Mouse (Mus musculus) heart, adult 2 months (tissue): ENCODE results near the gene Snrnp25. TPM values are rescaled to one million over a fixed set of nuclear protein-coding genes. Genes with fewer than 3 reads are reported as not detected.

ENCODE experiments used
- DNase-seq, 2 experiments: peaks; one replicate each; pipeline ENCODE4 v3.0.0; 2021
- H3K27ac ChIP-seq: fragments of 200-600 bp; 2 replicates; pipeline ENCODE4 v1.8.1; 2022
- H3K27me3 ChIP-seq: fragments of 200-500 bp; 2 replicates; pipeline ENCODE4 v1.6.1; 2012; ENCODE audit warnings: mild to moderate bottlenecking, low read length, inconsistent platforms, mixed read lengths; ENCODE audit not compliant: control insufficient read depth, insufficient read depth
- H3K36me3 ChIP-seq: fragments of 200-500 bp; 2 replicates; pipeline ENCODE4 v1.6.1; 2012; ENCODE audit warnings: low read length, inconsistent platforms; ENCODE audit not compliant: control insufficient read depth, insufficient read depth
- H3K4me1 ChIP-seq: fragments of 200-500 bp; 2 replicates; pipeline ENCODE4 v1.6.1; 2011; ENCODE audit warnings: low read length; ENCODE audit not compliant: control insufficient read depth, insufficient read depth
- H3K4me3 ChIP-seq: fragments of 200-600 bp; 2 replicates; pipeline ENCODE4 v1.8.1; 2022
- H3K79me2 ChIP-seq: fragments of 200-500 bp; replicated peaks from 2 replicates; pipeline ENCODE4 v1.6.1; 2012; ENCODE audit warnings: mild to moderate bottlenecking, inconsistent platforms, low read length, moderate library complexity, mixed read lengths; ENCODE audit not compliant: control insufficient read depth, insufficient read depth
- H3K9ac ChIP-seq: fragments of 200-500 bp; 2 replicates; pipeline ENCODE4 v1.6.1; 2012; ENCODE audit warnings: low read depth, mild to moderate bottlenecking, control low read depth, inconsistent platforms, low read length, mixed read lengths
- CTCF ChIP-seq: fragments of 200-600 bp; IDR thresholded peaks from 2 replicates; pipeline ENCODE4 v1.8.1; 2022; ENCODE audit warnings: antibody characterized with exemption, mild to moderate bottlenecking, moderate library complexity
- EP300 ChIP-seq: fragments of 200-500 bp; IDR thresholded peaks from 2 replicates; pipeline ENCODE4 v1.6.1; 2011; ENCODE audit warnings: low read depth, low read length, control low read depth; ENCODE audit not compliant: insufficient read depth
- POLR2A ChIP-seq: fragments of 200-500 bp; IDR thresholded peaks from 2 replicates; pipeline ENCODE4 v1.6.1; 2011; ENCODE audit warnings: mild to moderate bottlenecking, low read depth, low read length, control low read depth; ENCODE audit not compliant: insufficient read depth
- WGBS: fragments of 180-500 bp; shearing (Covaris S2); methylation state at CpG from one replicate; pipeline ENCODE4 v1.1.7; 2018; 5-methylcytosine and 5-hydroxymethylcytosine counted together
- intact Hi-C: fragments of 180-260 bp; cut with DNase I; formaldehyde crosslinking; loops from one replicate; pipeline ENCODE4 v1.15.1; 2025
- polyA plus RNA-seq: library from polyadenylated mRNA; depleted of rRNA; stranded (reverse); fragments of >200 nt; gene quantifications from 2 replicates; pipeline ENCODE4 v1.2.3, GENCODE M21; 2012
- total RNA-seq, 2 experiments: library from RNA; stranded (reverse); gene quantifications; 2 replicates each; pipeline ENCODE4 v1.2.3; 2021

Snrnp25 gene
- total and polyA plus RNA-seq, 3 experiments: 10.0 to 13.3 (median 11.8) TPM

DNA sequence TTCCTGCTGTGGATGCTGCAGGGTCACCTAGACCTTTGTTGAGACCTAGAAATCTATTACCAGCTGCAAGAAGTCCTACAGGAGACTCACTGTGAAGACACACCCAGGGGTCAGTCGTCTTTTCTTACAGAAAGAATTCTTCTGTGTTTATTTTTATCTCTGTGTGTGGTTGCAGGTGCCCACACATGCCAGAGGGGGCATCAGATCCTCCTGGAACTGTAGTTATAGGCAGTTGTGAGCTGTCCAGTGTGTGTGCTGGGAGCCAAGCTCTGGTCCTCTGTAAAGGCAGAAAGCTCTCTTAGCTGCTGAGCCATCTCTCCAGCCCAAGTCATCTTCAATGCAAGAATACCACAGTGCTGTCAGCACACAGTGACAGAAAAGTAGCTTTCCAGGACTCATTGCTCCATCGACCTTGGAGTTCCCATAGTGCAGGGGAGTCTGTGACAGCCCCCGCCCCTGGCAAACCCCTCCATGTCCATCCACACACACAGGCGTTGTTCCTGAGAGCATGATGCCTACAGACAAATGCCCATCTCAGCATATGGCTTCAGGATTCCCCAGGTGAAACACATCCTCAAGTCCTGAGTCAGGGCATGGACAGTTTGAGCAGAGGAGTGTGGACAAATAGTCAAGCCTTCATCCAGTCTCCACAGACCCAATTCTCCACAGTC, 18.2 kb downstream of the Snrnp25 start:
- Histone ChIP-seq H3K4me3 (no peak overlapping the region), H3K36me3 (no peaks in the 10 kb centered on the region)

DNA sequence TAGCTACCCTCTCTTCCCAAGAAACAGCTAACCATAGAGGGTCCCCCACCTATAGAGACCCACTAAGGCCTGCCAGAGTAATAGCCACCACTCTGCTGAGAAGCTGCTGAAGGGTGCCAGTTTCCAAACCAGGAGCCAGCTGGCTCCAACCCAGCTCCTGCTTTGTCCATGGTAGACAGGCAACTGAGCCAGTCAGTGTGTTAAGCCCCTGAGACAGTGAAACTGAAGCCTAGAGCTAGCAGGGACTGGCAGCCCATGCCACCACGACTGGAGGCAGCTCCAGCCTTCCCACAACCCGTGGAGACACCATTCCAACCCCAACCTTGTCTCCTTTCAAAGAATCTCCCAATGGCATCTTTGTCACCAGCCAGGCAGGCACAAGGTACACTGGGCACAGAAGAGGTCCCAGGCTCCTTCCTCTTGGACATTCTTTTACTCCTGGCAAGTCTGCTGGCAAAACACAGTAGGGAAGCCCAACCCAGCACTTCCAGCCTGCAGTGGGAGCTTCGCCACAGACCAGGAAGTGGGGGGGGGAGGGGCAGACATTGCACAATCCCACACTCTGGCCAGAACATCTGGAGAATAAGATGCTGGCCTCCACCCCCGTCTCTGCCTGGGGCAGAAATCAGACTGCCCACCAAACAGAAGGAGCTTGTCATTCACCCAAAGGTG, 19.4 kb downstream of the Snrnp25 start:
- intact Hi-C loops: loop anchor here (5.0 kb wide), 1 partner anchor 43 kb away; the partner anchor contains the start of gene Nprl3
- Histone ChIP-seq H3K79me2 (no peaks in the 10 kb centered on the region), H3K9ac (no peak overlapping the region), H3K36me3 (no peaks in the 10 kb centered on the region), H3K27ac (peak overlapping the region; percentile 76), H3K27me3 (no peaks in the 10 kb centered on the region), H3K4me1 (peaks cover 24% of the 10 kb centered on the region), H3K4me3 (no peak overlapping the region; the same call in 1 of the 2 replicates)
- peak; percentile 88 to 91 for DNase-seq
- WGBS: 6% methylated on average over 4 of the region's 4 CpGs
- TF ChIP-seq EP300: peak; percentile 89
- TF ChIP-seq POLR2A: peak; percentile 28; the same call in 1 of the 2 replicates
- TF ChIP-seq CTCF: no peak

More for the DNA sequence above, 18.2 kb downstream of the Snrnp25 start:
- no peaks in the 10 kb centered on the region; the same call in 1 of the 2 replicates for H3K79me2 ChIP-seq
- H3K27me3 ChIP-seq: no peaks in the 10 kb centered on the region
- H3K9ac ChIP-seq: no peak overlapping the region
- H3K27ac ChIP-seq: peak overlapping the region; percentile 93; the same call in 1 of the 2 replicates
- intact Hi-C loops: loop anchor here (5.0 kb wide), 1 partner anchor 44 kb away; the partner anchor contains the start of gene Nprl3
- WGBS: 74% methylated on average over 4 of the region's 4 CpGs
- TF ChIP-seq CTCF (peak; percentile 21; the same call in 1 of the 2 replicates), POLR2A (no peak)
- peaks cover 25% of the 10 kb centered on the region for H3K4me1 ChIP-seq
- no peak for DNase-seq

DNA sequence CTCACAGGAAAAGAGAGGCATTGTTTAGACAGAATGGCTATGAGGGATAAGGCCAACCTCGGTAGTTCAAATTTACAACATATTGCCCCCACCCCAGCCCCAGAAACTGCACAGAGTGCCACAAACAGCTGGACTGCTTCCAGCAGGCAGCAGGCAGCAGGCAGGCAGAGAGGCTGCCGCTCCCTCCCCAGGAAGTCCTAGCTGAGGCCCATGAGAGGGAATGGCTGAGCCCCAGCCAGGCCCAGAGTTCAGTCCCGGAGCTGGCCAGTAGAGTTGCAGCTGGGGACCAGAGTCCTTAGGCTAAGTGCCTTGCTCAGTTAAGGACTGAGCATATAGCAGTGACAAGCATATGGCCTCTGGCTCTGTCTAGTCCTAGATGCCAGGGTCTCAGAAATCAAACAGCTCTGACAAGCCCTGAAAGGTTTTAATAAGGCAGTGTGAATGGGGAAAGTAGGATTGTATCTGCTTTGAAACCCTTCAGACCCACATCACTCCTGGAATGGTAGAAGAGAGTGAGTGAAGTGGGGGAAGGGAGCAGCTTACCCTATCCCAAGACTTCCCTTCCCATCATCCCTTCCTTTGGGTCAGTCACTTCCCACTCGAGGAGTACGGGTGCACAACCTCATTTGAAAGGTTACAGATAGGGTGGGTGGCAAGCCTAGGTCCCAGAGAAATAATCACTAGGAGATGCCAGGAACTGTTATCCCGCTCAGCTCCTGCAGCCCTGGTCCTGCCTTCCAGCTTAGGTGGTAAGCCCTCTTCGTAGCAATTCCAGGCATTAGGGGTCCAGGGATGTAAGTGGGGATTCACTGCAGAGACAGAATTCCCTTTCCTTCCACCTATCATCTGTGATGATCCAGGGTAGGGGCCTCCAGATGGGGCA, 20.2 kb downstream of the Snrnp25 start:
- intact Hi-C loops: no loop called here
- H3K27me3 ChIP-seq: no peaks in the 10 kb centered on the region

DNA sequence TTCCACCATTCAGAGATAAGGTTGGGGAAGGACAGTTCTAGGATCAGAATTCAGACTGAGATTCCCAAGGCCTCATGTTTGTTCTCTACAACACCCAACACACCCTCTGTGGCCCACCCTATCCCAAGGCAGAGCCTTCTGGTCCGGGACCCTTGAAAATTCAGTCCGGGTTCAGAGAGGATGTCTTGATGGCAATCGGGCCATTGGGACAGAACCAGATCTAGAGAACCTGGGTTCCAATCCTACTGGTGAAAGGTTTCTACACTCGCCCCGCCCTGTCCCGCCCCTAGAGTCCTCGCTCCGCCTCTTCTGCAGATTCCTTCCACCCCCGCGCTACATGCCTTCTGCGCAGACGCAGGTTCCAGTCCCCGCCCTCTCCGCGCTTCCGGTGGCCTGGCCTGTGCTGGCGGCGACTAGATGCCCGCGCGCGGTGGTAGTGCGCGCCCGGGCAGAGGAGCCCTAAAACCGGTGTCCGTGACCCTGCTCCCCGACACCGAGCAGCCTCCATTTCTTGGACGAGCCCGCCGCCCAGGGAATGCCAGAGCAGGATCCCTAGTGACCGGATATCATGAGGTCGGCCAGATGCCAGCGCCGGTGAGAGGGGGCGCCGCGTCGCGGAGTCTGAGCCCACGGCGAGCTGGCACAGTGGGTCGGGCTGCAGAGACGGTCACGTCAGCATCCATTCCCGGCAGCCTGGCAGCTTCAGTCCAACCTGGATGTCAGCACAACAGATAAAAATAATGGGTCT, 21.1 kb downstream of the Snrnp25 start, which contains the start of gene Mpg:
TSS of gene Mpg (plus strand) at position 382 of the 748 bp plus-strand sequence.
- peak; percentile 55; the same call in 1 of the 2 replicates for TF ChIP-seq EP300
- peak; percentile 93 for TF ChIP-seq POLR2A
- TF ChIP-seq CTCF: peak; percentile 59
- peaks cover 24% of the 10 kb centered on the region for H3K4me1 ChIP-seq

More for the DNA sequence above, 20.2 kb downstream of the Snrnp25 start:
- Histone ChIP-seq H3K79me2 (no peaks in the 10 kb centered on the region), H3K36me3 (no peaks in the 10 kb centered on the region), H3K9ac (no peak overlapping the region), H3K27ac (peak overlapping the region; percentile 76), H3K4me3 (no peak overlapping the region; the same call in 1 of the 2 replicates), H3K4me1 (peaks cover 24% of the 10 kb centered on the region)
- TF ChIP-seq EP300: no peak
- TF ChIP-seq CTCF: no peak; the same call in 1 of the 2 replicates
- TF ChIP-seq POLR2A: no peak
- DNase-seq: peak; percentile 66 to 71
- WGBS: 32% methylated on average over 7 of the region's 7 CpGs

DNA sequence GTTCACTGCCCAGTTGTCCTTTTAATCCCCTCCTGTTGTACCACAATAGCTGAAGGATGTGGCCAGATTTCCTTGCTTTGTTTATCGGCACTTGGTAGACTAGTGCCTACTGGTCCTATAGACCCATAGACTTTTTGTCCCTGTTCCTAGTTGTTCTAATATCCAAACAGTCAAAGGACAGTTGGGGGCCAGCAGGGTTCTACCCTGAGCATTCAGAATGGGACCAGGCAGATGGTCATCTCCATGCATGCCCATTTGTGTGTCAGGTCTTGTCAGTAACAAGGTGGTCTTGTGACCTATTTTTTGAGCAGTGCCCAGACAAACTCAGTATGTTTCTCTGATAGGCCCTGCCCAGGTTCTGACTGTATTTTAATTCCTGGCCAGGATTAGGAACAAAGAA, 21.8 kb downstream of the Snrnp25 start:
- intact Hi-C loops: no loop called here

More for the DNA sequence above, 21.1 kb downstream of the Snrnp25 start, which contains the start of gene Mpg:
- WGBS: 2% methylated on average over 47 of the region's 47 CpGs
- Histone ChIP-seq H3K27me3 (no peaks in the 10 kb centered on the region), H3K36me3 (no peaks in the 10 kb centered on the region), H3K27ac (peak within 1 kb of the TSS; percentile 76), H3K79me2 (no peaks in the 10 kb centered on the region), H3K4me3 (peak within 1 kb of the TSS; percentile 72), H3K9ac (peak within 1 kb of the TSS; percentile 75)
- intact Hi-C loops: no loop called here
- DNase-seq: peak; percentile 92 to 93

More for the DNA sequence above, 21.8 kb downstream of the Snrnp25 start:
- Histone ChIP-seq H3K4me1 (peaks cover 24% of the 10 kb centered on the region), H3K79me2 (no peaks in the 10 kb centered on the region), H3K4me3 (peak overlapping the region; percentile 72), H3K36me3 (no peaks in the 10 kb centered on the region), H3K27ac (peak overlapping the region; percentile 76), H3K9ac (peak overlapping the region; percentile 75), H3K27me3 (no peaks in the 10 kb centered on the region)
- TF ChIP-seq EP300 (no peak), POLR2A (no peak), CTCF (no peak)
- 23% methylated on average over 1 of the region's 1 CpGs for WGBS
- DNase-seq: no peak
